Mouse (Mus musculus) midbrain, embryonic 12.5 days (tissue): Measurements from ENCODE around the gene Sec13. TPM values are rescaled to one million over a fixed set of nuclear protein-coding genes. Genes with fewer than 3 reads are reported as not detected.
A peak's percentile ranks its signal among the peaks of the same experiment; 100 is the strongest.

Source experiments
- ATAC-seq: fragments of 200-750 bp; cut with Nextera tagmentation; 2 replicates; pipeline ENCODE4 v1.8.0; 2017; ENCODE audit warnings: low read depth, moderate TSS enrichment, moderate library complexity; ENCODE audit not compliant: low FRiP score
- H3K27ac ChIP-seq: fragments of 300-500 bp; sonication (generic); replicated peaks from 2 replicates; pipeline ENCODE4 v1.5.1; 2016; ENCODE audit warnings: mild to moderate bottlenecking
- H3K27me3 ChIP-seq: fragments of 300-500 bp; sonication (generic); 2 replicates; pipeline ENCODE4 v1.6.1; 2016; ENCODE audit warnings: mild to moderate bottlenecking
- H3K36me3 ChIP-seq: fragments of 300-500 bp; sonication (generic); 2 replicates; pipeline ENCODE4 v1.6.1; 2016
- H3K4me1 ChIP-seq: fragments of 300-500 bp; sonication (generic); 2 replicates; pipeline ENCODE4 v1.6.1; 2016
- H3K4me2 ChIP-seq: fragments of 300-500 bp; sonication (generic); replicated peaks from 2 replicates; pipeline ENCODE4 v1.6.1; 2016; ENCODE audit warnings: mild to moderate bottlenecking, moderate library complexity
- H3K4me3 ChIP-seq: fragments of 300-500 bp; sonication (generic); 2 replicates; pipeline ENCODE4 v1.5.1; 2016; ENCODE audit warnings: mild to moderate bottlenecking
- H3K9ac ChIP-seq: fragments of 300-500 bp; sonication (generic); replicated peaks from 2 replicates; pipeline ENCODE4 v1.6.1; 2016; ENCODE audit warnings: mild to moderate bottlenecking, moderate library complexity
- H3K9me3 ChIP-seq: fragments of 300-500 bp; sonication (generic); 2 replicates; pipeline ENCODE4 v1.6.1; 2016; ENCODE audit warnings: mild to moderate bottlenecking
- WGBS: fragments of 180-500 bp; shearing (Covaris S2); methylation state at CpG from one replicate; pipeline ENCODE4 v1.1.7; 2016; 5-methylcytosine and 5-hydroxymethylcytosine counted together
- polyA plus RNA-seq: library from polyadenylated mRNA; unstranded; fragments of >200 nt; fragmentation: Nextera tagmentation; extraction: Ambion mirVana; gene quantifications from 2 replicates; pipeline ENCODE4 v1.2.1, GENCODE M21; 2016

Sec13 gene
- polyA plus RNA-seq, result 222 and 233 TPM in 2 replicates

- 6% methylated on average over 41 of the region's 41 CpGs for WGBS
- Histone ChIP-seq H3K36me3 (peaks cover 26% of the 10 kb centered on the region), H3K9me3 (no peaks in the 10 kb centered on the region), H3K4me2 (peak within 1 kb of the TSS; percentile 75), H3K27ac (0 out of 2 replicates have a peak within 1 kb of the TSS, but pooled peaks have one; percentile 22), H3K4me3 (peak within 1 kb of the TSS; percentile 60), H3K27me3 (peaks cover 5% of the 10 kb centered on the region; the same call in 1 of the 2 replicates), H3K9ac (peak within 1 kb of the TSS; percentile 78), H3K4me1 (peaks cover 9% of the 10 kb centered on the region)
- peak; percentile 89 for ATAC-seq
Measured at GRCm38 (mm10) chr6:113740236-113741217, at the start of gene Sec13. Sec13 (minus strand) TSS chr6:113740743.

GRCm38 (mm10) chr6:113787459-113787968, 47.0 kb upstream of the Sec13 start:
- Histone ChIP-seq H3K9me3 (no peaks in the 10 kb centered on the region), H3K27ac (no peak overlapping the region), H3K27me3 (no peaks in the 10 kb centered on the region), H3K9ac (no peak overlapping the region), H3K4me1 (peaks cover 8% of the 10 kb centered on the region; the same call in 1 of the 2 replicates), H3K4me3 (no peak overlapping the region), H3K4me2 (no peak overlapping the region), H3K36me3 (no peaks in the 10 kb centered on the region; the same call in 1 of the 2 replicates)
- WGBS, result 63% methylated on average over 6 of the region's 6 CpGs
- ATAC-seq, result no peak

- H3K36me3 ChIP-seq, result no peaks in the 10 kb centered on the region; the same call in 1 of the 2 replicates
- H3K9me3 ChIP-seq, result no peaks in the 10 kb centered on the region
- H3K9ac ChIP-seq, result no peak overlapping the region
- no peak for ATAC-seq
- no peaks in the 10 kb centered on the region for H3K27me3 ChIP-seq
- H3K4me2 ChIP-seq, result no peak overlapping the region
- peaks cover 8% of the 10 kb centered on the region; the same call in 1 of the 2 replicates for H3K4me1 ChIP-seq
- WGBS, result 81% methylated on average over 7 of the region's 7 CpGs
- H3K4me3 ChIP-seq, result no peak overlapping the region
- H3K27ac ChIP-seq, result no peak overlapping the region
Measured at GRCm38 (mm10) chr6:113785658-113786057, 45.1 kb upstream of the Sec13 start.

GRCm38 (mm10) chr6:113778229-113778753, 37.7 kb upstream of the Sec13 start:
- no peaks in the 10 kb centered on the region for H3K36me3 ChIP-seq
- H3K27me3 ChIP-seq, result no peaks in the 10 kb centered on the region
- no peak overlapping the region for H3K4me2 ChIP-seq
- no peak overlapping the region for H3K4me3 ChIP-seq
- no peak for ATAC-seq
- no peak overlapping the region for H3K9ac ChIP-seq
- 66% methylated on average over 7 of the region's 7 CpGs for WGBS
- H3K9me3 ChIP-seq, result no peaks in the 10 kb centered on the region
- H3K4me1 ChIP-seq, result no peaks in the 10 kb centered on the region
- H3K27ac ChIP-seq, result no peak overlapping the region

GRCm38 (mm10) chr6:113768804-113769203, 28.3 kb upstream of the Sec13 start:
- no peak overlapping the region for H3K4me3 ChIP-seq
- H3K9ac ChIP-seq, result no peak overlapping the region
- H3K4me1 ChIP-seq, result no peaks in the 10 kb centered on the region
- ATAC-seq, result no peak
- H3K9me3 ChIP-seq, result no peaks in the 10 kb centered on the region
- no peaks in the 10 kb centered on the region for H3K36me3 ChIP-seq
- H3K27me3 ChIP-seq, result no peaks in the 10 kb centered on the region; the same call in 1 of the 2 replicates
- no peak overlapping the region for H3K4me2 ChIP-seq
- 80% methylated on average over 11 of the region's 11 CpGs for WGBS
- no peak overlapping the region for H3K27ac ChIP-seq

- peak; percentile 49; the same call in 1 of the 2 replicates for ATAC-seq
- no peaks in the 10 kb centered on the region for H3K4me1 ChIP-seq
- H3K27ac ChIP-seq, result no peak overlapping the region
- no peaks in the 10 kb centered on the region for H3K36me3 ChIP-seq
- no peak overlapping the region for H3K4me3 ChIP-seq
- no peaks in the 10 kb centered on the region for H3K9me3 ChIP-seq
- no peak overlapping the region for H3K9ac ChIP-seq
- no peak overlapping the region for H3K4me2 ChIP-seq
- peaks cover 11% of the 10 kb centered on the region; the same call in 1 of the 2 replicates for H3K27me3 ChIP-seq
- 29% methylated on average over 7 of the region's 7 CpGs for WGBS
Measured at GRCm38 (mm10) chr6:113761644-113762043, 21.1 kb upstream of the Sec13 start.

GRCm38 (mm10) chr6:113749119-113749685, 8.7 kb upstream of the Sec13 start:
- Histone ChIP-seq H3K9me3 (no peaks in the 10 kb centered on the region), H3K4me1 (no peaks in the 10 kb centered on the region), H3K36me3 (no peaks in the 10 kb centered on the region), H3K27ac (no peak overlapping the region), H3K4me3 (no peak overlapping the region), H3K27me3 (peaks cover 29% of the 10 kb centered on the region), H3K4me2 (no peak overlapping the region), H3K9ac (no peak overlapping the region)
- ATAC-seq, result no peak
- WGBS, result 64% methylated on average over 17 of the region's 17 CpGs

- no peaks in the 10 kb centered on the region for H3K9me3 ChIP-seq
- peaks cover 29% of the 10 kb centered on the region for H3K27me3 ChIP-seq
- H3K4me1 ChIP-seq, result no peaks in the 10 kb centered on the region
- ATAC-seq, result no peak
- no peak overlapping the region for H3K9ac ChIP-seq
- H3K36me3 ChIP-seq, result no peaks in the 10 kb centered on the region
- no peak overlapping the region for H3K27ac ChIP-seq
- no peak overlapping the region for H3K4me3 ChIP-seq
- H3K4me2 ChIP-seq, result peak overlapping the region; percentile 9; the same call in 1 of the 2 replicates
- 41% methylated on average over 26 of the region's 26 CpGs for WGBS
Measured at GRCm38 (mm10) chr6:113748351-113748750, 7.8 kb upstream of the Sec13 start.

GRCm38 (mm10) chr6:113747284-113747683, 6.7 kb upstream of the Sec13 start:
- no peak for ATAC-seq
- no peaks in the 10 kb centered on the region for H3K4me1 ChIP-seq
- H3K4me2 ChIP-seq, result no peak overlapping the region
- peaks cover 29% of the 10 kb centered on the region for H3K27me3 ChIP-seq
- no peak overlapping the region for H3K9ac ChIP-seq
- no peaks in the 10 kb centered on the region for H3K9me3 ChIP-seq
- no peaks in the 10 kb centered on the region for H3K36me3 ChIP-seq
- no peak overlapping the region for H3K27ac ChIP-seq
- 93% methylated on average over 14 of the region's 14 CpGs for WGBS
- H3K4me3 ChIP-seq, result no peak overlapping the region

GRCm38 (mm10) chr6:113745117-113745516, 4.6 kb upstream of the Sec13 start:
- H3K27me3 ChIP-seq, result peaks cover 27% of the 10 kb centered on the region
- ATAC-seq, result no peak
- H3K27ac ChIP-seq, result no peak overlapping the region
- no peak overlapping the region for H3K4me3 ChIP-seq
- no peaks in the 10 kb centered on the region for H3K9me3 ChIP-seq
- H3K4me1 ChIP-seq, result no peaks in the 10 kb centered on the region
- no peak overlapping the region for H3K9ac ChIP-seq
- no peaks in the 10 kb centered on the region for H3K36me3 ChIP-seq
- H3K4me2 ChIP-seq, result no peak overlapping the region

- Histone ChIP-seq H3K9me3 (no peaks in the 10 kb centered on the region), H3K27me3 (peaks cover 7% of the 10 kb centered on the region), H3K4me2 (no peak overlapping the region), H3K4me1 (peaks cover 9% of the 10 kb centered on the region), H3K9ac (no peak overlapping the region), H3K4me3 (no peak overlapping the region), H3K27ac (no peak overlapping the region), H3K36me3 (peaks cover 1% of the 10 kb centered on the region; the same call in 1 of the 2 replicates)
- WGBS, result 48% methylated on average over 1 of the region's 1 CpGs
- no peak for ATAC-seq
Measured at GRCm38 (mm10) chr6:113743111-113743510, 2.6 kb upstream of the Sec13 start.
